Mouse (Mus musculus) heart, postnatal 25 days (tissue): ENCODE results near the gene Dmrt1. TPM values are rescaled to one million over a fixed set of nuclear protein-coding genes. Genes with fewer than 3 reads are reported as not detected.

Experiments
- DNase-seq: peaks from one replicate; pipeline ENCODE4 v3.0.0; 2022; ENCODE audit warnings: low spot score
- intact Hi-C: fragments of 180-260 bp; cut with DNase I; formaldehyde crosslinking; loops from one replicate; pipeline ENCODE4 v1.15.1; 2025
- total RNA-seq, 2 experiments: library from RNA; stranded (reverse); gene quantifications; 2 replicates each; pipeline ENCODE4 v1.2.3; 2021

Gene Dmrt1
- total RNA-seq, 2 experiments from 2014 or later, result not detected

DNA sequence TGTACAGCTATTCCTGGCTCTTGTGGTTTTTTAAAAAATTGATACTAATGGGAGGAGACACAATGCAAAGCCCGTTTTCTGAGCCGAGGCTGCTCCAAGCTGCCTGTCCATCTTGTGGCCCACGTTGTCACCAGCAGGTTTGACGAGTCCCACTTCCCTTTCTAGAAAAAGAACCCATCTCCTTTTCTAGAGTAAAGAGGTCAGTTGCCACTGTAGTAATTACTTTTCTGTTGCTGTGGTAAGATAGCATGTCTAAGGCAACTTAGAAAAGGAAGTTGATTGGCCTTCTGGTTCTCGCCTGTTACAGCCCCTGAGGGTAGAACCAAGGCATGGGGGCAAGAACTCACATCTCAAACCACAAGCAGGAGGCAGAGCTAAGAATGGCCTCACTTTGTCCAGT lies 45.6 kb downstream of the Dmrt1 start:
- no peak for DNase-seq
- intact Hi-C loops, result no loop called here

GRCm38 (mm10) chr19:25564430-25564829 lies 59.0 kb downstream of the Dmrt1 start:
- intact Hi-C loops, result no loop called here
- DNase-seq, result no peak

- DNase-seq, result no peak
- intact Hi-C loops, result no loop called here
Measured at GRCm38 (mm10) chr19:25569778-25570177, 64.4 kb downstream of the Dmrt1 start.

GRCm38 (mm10) chr19:25574431-25574830 lies 69.0 kb downstream of the Dmrt1 start:
- no peak for DNase-seq
- intact Hi-C loops, result no loop called here

- intact Hi-C loops, result no loop called here
- DNase-seq, result no peak
Measured at GRCm38 (mm10) chr19:25574981-25575814, 69.8 kb downstream of the Dmrt1 start.

- DNase-seq, result no peak
- intact Hi-C loops, result no loop called here
Measured at GRCm38 (mm10) chr19:25578358-25578757, 72.9 kb downstream of the Dmrt1 start.

DNA sequence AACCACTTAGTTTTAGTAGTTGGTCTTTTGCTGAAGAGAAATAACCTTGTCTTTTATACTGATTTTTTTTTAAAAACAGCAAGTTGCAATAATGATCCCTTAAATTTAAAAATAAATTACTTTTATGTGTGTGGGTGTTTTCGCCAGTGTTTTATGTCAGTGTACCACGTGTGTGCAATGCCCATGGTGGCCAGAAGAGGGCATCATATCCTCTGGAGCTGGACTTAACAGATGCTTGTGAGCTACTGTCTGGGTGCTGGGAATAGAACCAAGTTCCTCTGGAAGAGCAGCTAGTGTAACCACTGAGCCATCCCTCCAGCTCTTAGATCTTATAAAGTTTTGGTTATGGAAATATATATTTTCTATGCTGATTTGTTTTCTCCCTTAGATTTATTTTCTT lies 74.0 kb downstream of the Dmrt1 start:
- intact Hi-C loops, result no loop called here

GRCm38 (mm10) chr19:25597717-25598232 lies 92.4 kb downstream of the Dmrt1 start:
- DNase-seq, result no peak
- intact Hi-C loops, result no loop called here

More for the DNA sequence above, 74.0 kb downstream of the Dmrt1 start:
- no peak for DNase-seq

- no peak for DNase-seq
- intact Hi-C loops, result no loop called here
Measured at GRCm38 (mm10) chr19:25598626-25599025, 93.2 kb downstream of the Dmrt1 start.

GRCm38 (mm10) chr19:25601966-25602365 lies 96.5 kb downstream of the Dmrt1 start:
- intact Hi-C loops, result no loop called here
- no peak for DNase-seq

GRCm38 (mm10) chr19:25607461-25608205 lies 102.2 kb downstream of the Dmrt1 start:
- no peak for DNase-seq

DNA sequence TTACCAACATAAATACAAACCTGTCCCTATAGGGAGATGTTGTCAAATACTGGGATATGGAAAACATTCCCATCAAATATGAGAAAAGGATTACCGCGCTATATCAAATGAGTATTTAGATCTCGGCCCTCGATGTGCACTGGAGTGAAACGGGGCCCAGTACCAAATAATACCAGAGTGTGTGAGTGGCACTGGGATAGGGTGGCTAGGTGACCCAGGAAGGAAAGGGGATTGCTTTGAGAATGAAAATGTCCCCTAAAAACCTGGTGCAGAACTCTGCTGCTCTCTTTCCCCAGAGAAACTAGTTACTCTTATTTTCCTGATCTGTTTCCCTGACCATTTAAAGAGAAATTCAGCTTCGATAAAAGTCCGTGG lies 102.8 kb downstream of the Dmrt1 start:
- intact Hi-C loops, result loop anchor here (5.0 kb wide), 1 partner anchor 64 kb away; the partner anchor contains the start of gene Dmrt2
- no peak for DNase-seq

More at GRCm38 (mm10) chr19:25607461-25608205, 102.2 kb downstream of the Dmrt1 start:
- intact Hi-C loops, result loop anchor here (5.0 kb wide), 1 partner anchor 65 kb away; the partner anchor contains the start of gene Dmrt2

- no peak for DNase-seq
- intact Hi-C loops, result loop anchor here (5.0 kb wide), 1 partner anchor 63 kb away; the partner anchor contains the start of gene Dmrt2
Measured at GRCm38 (mm10) chr19:25608961-25609850, 103.8 kb downstream of the Dmrt1 start.

DNA sequence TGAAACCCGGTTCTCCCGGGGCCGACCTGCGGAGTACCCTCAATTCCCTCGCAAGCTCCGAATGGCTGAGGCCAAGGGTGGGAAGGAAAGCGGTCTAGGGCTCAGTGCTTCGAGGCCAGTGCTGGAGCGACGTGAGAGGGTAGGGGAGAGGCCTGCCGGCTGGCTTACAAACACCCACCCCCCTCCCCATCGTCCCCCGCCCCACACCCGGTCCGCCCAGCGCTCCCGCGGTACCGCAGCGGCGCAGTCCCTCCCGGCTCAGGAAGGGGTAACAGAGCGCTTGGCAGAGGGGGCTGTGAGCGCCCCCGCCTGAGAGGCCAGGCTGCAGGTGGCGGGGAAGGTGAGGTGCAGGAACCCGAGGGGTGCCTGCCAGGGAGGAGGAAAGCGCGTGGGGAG lies 104.6 kb downstream of the Dmrt1 start, which contains the start of gene Dmrt3:
Gene Dmrt3 (plus strand): TSS at position 287 of the 396 bp plus-strand sequence.
- intact Hi-C loops, result no loop called here

DNA sequence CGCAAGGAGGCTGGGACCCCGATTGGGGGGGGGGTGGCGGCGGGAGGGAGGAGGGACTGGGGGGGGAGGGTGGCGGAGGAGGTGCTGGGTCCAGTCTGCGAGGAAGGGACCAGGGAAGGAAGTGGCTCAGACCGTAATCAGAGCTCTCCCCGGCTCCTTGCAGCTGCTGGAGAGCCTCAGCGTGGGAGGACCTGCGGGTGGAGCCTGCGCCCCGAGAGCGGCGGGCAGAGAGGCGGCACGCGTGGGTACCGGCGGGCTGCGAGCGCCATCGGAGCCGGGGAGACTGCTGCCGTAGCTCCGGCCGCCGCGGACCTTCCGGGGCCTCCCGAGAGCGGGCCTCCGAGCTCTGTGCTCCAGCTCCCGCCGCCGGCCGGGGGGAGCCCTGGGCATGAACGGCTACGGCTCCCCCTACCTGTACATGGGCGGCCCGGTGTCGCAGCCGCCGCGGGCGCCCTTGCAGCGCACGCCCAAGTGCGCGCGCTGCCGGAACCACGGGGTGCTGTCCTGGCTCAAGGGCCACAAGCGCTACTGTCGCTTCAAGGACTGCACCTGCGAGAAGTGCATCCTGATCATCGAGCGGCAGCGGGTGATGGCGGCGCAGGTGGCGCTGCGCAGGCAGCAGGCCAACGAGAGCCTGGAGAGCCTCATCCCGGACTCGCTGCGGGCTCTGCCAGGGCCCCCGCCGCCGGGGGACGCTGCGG lies 105.1 kb downstream of the Dmrt1 start:
- DNase-seq, result no peak
- intact Hi-C loops, result no loop called here

More for the DNA sequence above, 104.6 kb downstream of the Dmrt1 start, which contains the start of gene Dmrt3:
- no peak for DNase-seq

- intact Hi-C loops, result no loop called here
- DNase-seq, result no peak
Measured at GRCm38 (mm10) chr19:25611116-25611515, 105.7 kb downstream of the Dmrt1 start.

DNA sequence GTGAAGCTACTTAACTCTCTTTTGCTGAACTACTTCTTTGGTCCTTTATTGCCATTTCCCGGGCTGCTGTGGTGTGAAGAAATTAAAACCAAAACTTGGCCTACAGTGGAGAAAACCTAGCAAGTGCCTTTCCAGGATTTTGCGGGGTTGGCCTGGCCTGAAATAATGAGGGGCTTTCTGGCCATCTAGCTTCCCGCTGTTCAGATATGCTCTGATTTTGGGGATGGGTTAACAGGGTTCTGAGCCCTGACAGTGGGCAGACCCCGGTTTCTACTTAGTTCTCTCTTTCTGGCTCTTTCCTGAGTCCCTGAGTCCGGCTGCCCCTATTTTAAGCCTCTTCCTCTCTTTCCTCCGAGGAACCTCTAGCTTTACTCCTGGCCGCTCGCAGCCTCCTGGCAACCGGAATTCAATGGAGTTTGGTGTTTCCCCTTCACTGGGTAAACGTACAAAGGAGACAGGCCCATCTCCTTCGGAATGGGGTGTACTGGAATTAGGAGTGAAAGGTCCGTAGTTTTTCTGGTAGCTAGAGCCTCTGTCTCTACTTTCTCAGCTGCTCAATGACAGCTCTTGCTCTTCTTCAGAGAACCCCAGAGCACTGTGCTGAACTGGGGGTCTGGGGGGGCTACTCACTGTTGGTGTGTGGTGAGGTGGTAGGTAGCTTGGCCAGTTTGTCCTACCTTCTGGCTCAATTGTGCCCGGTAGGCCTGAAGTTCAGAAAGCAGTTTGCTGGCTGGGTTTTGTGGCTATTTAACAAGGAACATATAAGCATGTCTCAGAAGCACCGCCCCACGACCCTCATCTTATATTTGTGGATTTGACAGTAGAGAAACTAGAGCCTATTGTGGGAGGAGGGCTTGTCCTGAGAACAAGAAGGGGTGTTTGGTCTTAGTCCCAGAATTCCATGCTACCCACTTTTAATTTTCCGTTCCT lies 106.7 kb downstream of the Dmrt1 start:
- DNase-seq, result no peak
- intact Hi-C loops, result no loop called here

DNA sequence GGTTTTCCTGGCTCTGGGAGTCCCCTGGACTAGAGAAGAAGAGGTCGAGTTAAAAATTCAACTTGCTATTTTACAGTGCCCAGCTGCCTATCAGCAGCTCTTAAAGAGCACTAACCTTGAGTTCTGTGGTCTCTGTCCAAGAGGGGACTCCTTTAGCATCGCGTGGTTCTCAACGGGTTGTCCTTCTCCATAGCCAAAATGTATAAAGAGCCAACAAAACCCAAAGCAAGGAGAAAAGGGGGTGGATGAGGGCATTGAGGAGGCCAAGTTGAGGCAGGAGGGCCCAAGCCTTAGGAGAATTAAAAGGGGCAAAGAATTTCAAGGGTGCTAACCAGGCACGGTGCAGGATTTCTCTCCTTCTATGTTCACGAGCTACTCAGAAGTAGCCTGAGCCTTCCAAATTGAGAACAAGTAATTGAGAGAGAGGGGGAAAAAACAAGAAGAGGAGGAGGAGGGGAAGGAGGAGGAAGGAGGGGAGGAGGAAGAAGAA lies 107.4 kb downstream of the Dmrt1 start:
- no peak for DNase-seq
- intact Hi-C loops, result no loop called here
